Mouse (Mus musculus) heart, adult 8-10 months (tissue): ENCODE measurements around the gene Ak3. TPM values are rescaled to one million over a fixed set of nuclear protein-coding genes. Genes with fewer than 3 reads are reported as not detected.
A peak's percentile ranks its signal among the peaks of the same experiment; 100 is the strongest.
"Not testable (repeated sequence)": the region's sequence is repeated elsewhere in the genome, so short reads cannot be mapped to it uniquely, and the experiment has no call there.

Experiments
- DNase-seq: peaks from one replicate; pipeline ENCODE4 v3.0.0; 2022; ENCODE audit warnings: low spot score
- total RNA-seq, 4 experiments: library from RNA; stranded (reverse); gene quantifications; 2 replicates each; pipeline ENCODE4 v1.2.4; 2022

Ak3 gene
- total RNA-seq, 4 experiments from 2014 or later: 76.6 to 102 (median 91.8) TPM

GRCm38 (mm10) chr19:29044353-29044768 lies 3.4 kb downstream of the Ak3 start:
- no peak for DNase-seq

GRCm38 (mm10) chr19:29042647-29043046 lies 5.1 kb downstream of the Ak3 start:
- no peak for DNase-seq

GRCm38 (mm10) chr19:29042143-29042542 lies 5.6 kb downstream of the Ak3 start:
- DNase-seq: no peak

- no peak for DNase-seq
Observed at GRCm38 (mm10) chr19:29040206-29040605, 7.6 kb downstream of the Ak3 start.

GRCm38 (mm10) chr19:29039334-29039733 lies 8.4 kb downstream of the Ak3 start:
- DNase-seq: no peak

- DNase-seq: no peak
Observed at GRCm38 (mm10) chr19:29037541-29037940, 10.2 kb downstream of the Ak3 start.

GRCm38 (mm10) chr19:29037026-29037425 lies 10.7 kb downstream of the Ak3 start:
- DNase-seq: no peak

- no peak for DNase-seq
Observed at GRCm38 (mm10) chr19:29032662-29033061, 15.1 kb downstream of the Ak3 start.

- no peak for DNase-seq
Observed at GRCm38 (mm10) chr19:29031788-29032187, 16.0 kb downstream of the Ak3 start.

GRCm38 (mm10) chr19:29024391-29024947 lies 23.3 kb downstream of the Ak3 start:
- peak; percentile 69 for DNase-seq

- DNase-seq: no peak
Observed at GRCm38 (mm10) chr19:29021754-29022345, 25.9 kb downstream of the Ak3 start.

- DNase-seq: no peak
Observed at GRCm38 (mm10) chr19:29019647-29020046, 28.1 kb downstream of the Ak3 start.

- no peak for DNase-seq
Observed at GRCm38 (mm10) chr19:29016786-29017185, 31.0 kb downstream of the Ak3 start.

- DNase-seq: no peak
Observed at GRCm38 (mm10) chr19:29016204-29016765, 31.5 kb downstream of the Ak3 start.

GRCm38 (mm10) chr19:29015410-29016203 lies 32.2 kb downstream of the Ak3 start:
- no peak for DNase-seq

GRCm38 (mm10) chr19:29014466-29015055 lies 33.2 kb downstream of the Ak3 start:
- DNase-seq: no peak

GRCm38 (mm10) chr19:29011355-29011990 lies 36.3 kb downstream of the Ak3 start:
- DNase-seq: no peak

GRCm38 (mm10) chr19:29009046-29009445 lies 38.7 kb downstream of the Ak3 start:
- no peak for DNase-seq

- no peak for DNase-seq
Observed at GRCm38 (mm10) chr19:29008069-29008706, 39.6 kb downstream of the Ak3 start.

- DNase-seq: not testable (repeated sequence)
Observed at GRCm38 (mm10) chr19:29000321-29000720, 47.4 kb downstream of the Ak3 start.

- no peak for DNase-seq
Observed at GRCm38 (mm10) chr19:28997976-28998630, 49.7 kb downstream of the Ak3 start.
